Mouse (Mus musculus) c-Kit-positive CD71-positive TER-119-positive erythroid progenitor cells, embryonic 14.5 days (primary cell): Measurements from ENCODE around the gene Mcf2l.

ENCODE experiments used
- DNase-seq: peaks from one replicate; pipeline ENCODE4 v3.0.0-alpha.2; 2013; ENCODE audit warnings: low spot score

Gene Mcf2l

DNA sequence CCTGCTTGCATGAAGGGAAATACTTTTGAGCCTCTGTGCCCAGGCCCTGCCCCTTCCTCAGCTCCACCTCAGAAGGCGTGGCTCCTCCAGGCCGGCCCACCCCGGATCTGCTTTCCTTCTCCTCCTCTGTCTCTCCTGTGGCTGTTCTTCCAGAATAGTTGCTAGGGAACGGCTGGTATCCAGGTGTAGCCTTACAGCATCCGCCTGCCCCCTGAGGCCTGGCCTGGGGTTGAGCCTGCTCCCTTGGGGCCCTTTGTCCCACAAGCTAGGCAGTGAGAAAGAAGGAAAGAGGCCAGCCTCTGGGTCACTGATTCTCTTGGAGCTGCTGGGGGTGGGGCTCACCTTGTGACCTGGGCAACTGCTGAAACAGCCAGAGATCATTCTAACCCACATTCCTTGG is 38.4 kb downstream of the Mcf2l start:
- DNase-seq = no peak

DNA sequence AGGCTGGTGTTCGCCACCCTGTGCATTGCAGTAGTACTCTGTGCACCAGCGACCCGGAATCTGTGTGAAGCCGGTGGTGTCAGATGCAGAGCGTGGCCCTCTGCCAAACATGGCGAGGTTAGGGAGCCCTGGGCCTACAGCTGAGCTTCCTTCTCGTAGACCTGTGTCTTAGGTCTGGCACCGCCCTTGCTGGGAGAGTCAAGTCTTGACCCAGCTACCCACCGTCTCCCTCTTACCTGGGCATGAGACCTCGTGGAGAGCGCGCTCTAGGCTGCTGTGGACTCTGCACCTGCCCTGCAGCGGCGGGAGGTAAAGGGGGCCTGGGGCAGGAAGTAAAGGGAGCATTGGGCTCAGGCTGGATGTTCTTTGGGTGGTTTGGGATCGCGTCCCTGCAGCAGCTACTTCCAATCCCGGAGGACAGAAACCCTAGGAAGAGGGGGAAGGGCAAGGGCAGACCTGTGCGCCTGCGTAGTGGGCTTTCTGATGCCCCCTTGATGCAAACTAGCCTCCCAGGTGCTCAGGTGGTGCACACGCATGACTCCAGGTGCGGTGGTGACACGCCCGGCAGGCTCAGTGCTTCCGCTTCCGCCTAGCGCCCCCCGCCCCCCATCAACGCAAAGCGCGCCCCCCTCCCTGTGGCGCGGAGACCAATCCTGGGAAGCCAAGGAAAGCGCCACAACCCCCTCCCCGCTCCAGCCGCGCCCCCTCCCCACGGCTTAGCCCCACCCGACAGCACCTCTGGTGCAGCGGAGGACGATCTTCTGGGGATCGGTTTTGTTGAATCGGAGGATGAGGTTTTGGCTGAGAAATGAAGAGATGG is 41.8 kb downstream of the Mcf2l start:
- no peak for DNase-seq

- DNase-seq = no peak
Observed at GRCm38 (mm10) chr8:12916156-12916900, 42.7 kb downstream of the Mcf2l start.

- DNase-seq = no peak
Observed at GRCm38 (mm10) chr8:12917029-12917428, 43.4 kb downstream of the Mcf2l start.

DNA sequence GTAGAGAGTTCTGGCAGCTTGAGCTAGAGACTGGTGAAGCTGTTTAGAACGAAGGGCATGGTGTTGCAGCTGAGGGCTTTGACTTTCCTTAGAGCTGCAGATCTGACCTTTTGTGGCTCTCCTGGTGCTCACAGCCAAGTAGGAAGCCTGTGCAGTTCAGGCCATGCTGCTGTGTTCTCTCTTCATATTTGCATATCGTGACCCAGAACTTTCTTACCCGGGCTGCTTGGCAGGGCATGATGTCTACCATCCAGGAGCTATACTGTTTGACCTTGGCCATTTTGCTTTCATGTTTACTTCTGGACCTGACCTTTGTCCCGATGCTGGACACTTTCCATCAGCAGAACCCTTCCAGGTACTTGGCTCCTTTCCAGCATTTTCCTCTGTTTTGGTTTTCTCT is 44.2 kb downstream of the Mcf2l start:
- no peak for DNase-seq

- DNase-seq = no peak
Observed at GRCm38 (mm10) chr8:12920599-12920998, 47.0 kb downstream of the Mcf2l start.

- DNase-seq = no peak
Observed at GRCm38 (mm10) chr8:12925051-12925450, 51.4 kb downstream of the Mcf2l start.

- no peak for DNase-seq
Observed at GRCm38 (mm10) chr8:12925941-12926381, 52.4 kb downstream of the Mcf2l start.

DNA sequence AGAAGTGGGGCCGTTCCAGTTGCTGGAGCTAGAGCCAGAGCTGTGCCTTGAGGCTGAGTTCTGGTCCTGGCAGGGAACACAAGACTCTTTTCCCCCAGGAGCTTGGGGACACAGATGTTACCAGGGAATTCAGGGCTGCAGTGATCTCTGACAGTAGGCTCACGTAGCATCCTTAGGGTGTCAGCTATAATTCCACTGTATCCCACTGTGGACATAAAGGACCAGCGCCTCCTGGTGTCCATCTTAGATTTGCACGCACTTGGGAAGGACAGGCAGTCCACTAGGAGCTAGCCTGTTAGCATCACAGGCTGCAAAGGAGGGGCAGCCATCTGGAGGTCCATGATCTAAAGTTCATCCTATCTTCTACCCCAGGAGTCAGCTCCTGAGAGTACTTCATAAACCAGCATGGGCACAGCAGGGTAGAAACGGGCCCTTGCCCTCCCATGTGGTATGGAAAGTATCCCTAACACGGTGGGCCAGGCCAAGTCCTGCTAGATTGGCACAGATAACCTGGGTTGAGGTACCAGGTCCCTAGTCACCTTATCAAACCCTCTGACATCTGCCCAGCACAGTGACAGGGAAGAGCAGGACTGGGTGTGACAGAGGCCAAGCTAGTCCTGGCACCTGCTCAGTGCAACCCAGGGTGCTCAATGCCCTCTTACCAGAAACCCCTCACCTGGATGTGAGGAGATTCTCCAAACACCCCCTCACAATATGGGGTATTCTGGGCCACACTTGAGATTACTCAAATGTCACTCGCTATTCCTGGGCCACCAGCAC is 53.8 kb downstream of the Mcf2l start:
- DNase-seq = peak; percentile 8

GRCm38 (mm10) chr8:12928033-12928432 is 54.4 kb downstream of the Mcf2l start:
- DNase-seq = no peak

GRCm38 (mm10) chr8:12928931-12929330 is 55.3 kb downstream of the Mcf2l start:
- no peak for DNase-seq

DNA sequence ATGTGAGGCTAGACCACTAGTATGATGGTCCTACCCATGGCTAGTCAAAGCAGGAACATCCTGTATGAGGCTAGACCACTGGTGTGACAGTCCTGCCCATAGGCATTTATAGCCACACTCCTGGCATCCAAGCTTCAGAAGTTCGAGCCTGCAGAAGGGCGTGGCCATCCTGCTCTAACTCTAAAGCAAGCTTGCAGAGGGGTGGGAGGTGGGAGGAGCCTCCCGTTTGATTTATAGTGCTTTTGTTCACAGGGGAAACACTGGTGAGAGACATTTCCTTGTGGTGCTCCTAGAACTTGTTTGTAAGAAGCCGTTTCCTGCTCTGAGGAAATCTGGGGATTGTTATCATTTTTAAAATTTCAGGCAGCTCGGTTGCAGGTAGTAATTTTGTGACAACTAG is 56.7 kb downstream of the Mcf2l start:
- DNase-seq = no peak

- no peak for DNase-seq
Observed at GRCm38 (mm10) chr8:12931426-12931825, 57.8 kb downstream of the Mcf2l start.

- no peak for DNase-seq
Observed at GRCm38 (mm10) chr8:12932520-12932919, 58.9 kb downstream of the Mcf2l start.

DNA sequence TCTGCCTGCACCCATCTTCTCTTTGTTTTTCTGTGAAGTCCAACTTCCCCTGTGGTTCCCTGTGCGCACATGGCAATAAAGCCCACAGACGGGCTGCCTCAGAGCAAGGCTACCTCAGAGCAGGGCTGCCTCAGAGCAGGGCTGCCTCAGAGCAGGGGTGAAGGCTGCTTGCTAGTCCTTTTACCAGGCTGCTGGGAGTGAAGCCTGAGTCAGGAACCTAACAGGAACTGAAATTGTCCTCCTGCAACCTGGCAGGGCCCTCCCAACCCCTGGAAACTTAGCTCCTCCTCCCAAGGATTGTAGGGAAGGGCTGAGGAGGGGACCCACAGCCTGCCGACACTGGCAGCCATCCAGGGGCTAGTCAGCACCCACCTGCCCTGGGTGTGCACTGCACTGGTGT is 60.2 kb downstream of the Mcf2l start:
- DNase-seq = no peak

- DNase-seq = no peak
Observed at GRCm38 (mm10) chr8:12934453-12935043, 60.9 kb downstream of the Mcf2l start.

DNA sequence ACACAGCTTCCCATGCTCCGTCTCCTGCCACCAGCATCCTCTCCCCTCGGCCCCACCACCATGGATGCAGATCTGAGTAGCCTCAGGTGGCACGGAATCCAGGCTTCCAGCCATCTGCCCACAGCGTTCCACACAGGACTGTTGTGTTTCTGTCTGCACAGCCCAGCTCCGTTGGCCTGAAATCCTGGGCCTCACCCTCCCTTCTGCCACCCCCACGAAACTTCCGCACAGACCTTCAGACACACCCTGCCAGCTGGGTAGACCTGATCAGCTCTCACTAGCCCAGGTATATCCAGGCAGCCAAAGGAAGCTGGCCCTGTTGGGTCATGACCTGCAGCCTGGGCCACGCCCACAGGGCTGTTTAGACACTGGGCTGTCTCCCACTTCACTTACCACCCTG is 66.9 kb downstream of the Mcf2l start:
- no peak for DNase-seq

DNA sequence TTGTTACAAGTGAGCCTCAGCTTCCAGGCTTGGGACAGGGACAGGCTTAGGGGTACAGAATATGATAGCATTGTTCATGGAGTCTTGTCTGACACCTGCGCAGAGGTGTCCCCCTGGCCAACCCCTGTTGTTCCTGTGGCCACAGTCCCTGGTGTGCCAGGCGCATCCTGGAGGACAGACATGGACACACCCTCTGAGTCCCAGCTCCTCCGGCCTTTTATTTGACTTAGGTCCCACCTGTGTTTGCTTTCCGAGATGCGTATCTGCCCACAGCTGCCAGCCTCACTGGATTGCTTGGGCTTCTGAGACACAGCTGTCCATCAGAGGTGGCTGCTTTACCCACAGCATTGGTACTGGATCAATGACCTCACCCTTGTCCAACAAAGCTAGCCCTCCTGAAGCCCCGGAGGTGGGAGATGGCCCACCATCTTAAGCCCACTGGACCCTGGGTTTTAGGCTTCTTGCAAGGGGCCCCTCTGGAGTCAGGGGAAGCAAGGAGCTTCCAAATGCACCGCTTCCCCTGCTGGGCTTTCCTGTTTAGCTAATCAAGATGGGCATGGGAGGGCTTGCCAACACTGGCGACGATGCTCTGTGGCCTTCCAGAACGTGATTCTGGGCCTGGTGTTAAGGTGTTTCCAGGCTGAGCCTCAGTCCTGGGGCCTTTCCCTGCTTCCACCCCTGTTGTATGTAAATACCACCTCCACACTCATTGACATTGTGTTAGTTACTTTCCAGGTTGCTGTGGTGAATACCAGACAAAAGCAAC is 67.7 kb downstream of the Mcf2l start:
- no peak for DNase-seq

DNA sequence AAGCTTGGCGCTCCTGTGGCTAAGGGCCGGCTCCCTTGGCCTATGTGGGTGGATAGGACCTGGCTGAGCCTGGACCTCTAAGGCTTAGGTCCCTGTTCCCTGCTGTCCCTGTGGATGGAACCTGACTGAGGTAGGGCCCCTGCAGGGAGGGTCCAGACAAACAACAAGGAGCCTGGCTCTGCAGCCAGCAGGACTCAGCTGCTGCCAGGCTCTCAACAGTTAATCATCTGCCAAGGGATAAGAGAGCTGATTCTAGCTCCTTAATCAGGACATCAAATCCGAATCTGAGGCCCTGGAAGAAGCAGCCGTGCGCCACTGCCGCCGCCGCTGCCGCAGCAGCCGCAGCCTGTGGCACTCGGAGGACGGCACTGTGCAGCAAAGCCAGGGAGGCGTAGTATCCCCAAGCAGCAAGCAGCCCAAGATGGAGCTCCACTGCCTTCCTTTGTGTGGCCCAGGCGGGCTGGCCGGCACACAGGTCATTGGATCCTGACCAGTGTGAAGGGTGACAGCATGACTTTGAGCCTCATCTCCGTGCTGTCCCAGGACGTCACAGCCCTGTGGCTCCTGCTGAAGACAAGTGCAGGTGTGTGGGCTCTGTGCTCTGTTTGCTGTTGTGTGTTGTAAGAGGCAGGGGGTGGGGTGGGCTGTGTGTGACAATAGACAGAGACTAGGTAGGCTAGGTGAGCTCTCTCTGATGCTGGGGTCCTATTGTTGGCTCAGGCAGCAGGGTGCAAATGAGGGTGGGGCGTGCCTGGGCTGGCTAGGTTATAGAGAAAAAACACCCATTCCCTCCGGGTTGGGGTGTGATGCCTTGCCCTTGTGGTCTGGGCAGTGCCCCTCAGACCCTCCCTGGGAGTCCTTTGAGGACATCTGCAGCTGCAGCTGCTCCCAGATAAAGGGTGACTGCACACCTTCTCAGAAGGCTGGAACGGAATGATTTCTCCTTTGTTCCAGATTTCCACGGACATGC is 74.3 kb downstream of the Mcf2l start:
- DNase-seq = no peak

DNA sequence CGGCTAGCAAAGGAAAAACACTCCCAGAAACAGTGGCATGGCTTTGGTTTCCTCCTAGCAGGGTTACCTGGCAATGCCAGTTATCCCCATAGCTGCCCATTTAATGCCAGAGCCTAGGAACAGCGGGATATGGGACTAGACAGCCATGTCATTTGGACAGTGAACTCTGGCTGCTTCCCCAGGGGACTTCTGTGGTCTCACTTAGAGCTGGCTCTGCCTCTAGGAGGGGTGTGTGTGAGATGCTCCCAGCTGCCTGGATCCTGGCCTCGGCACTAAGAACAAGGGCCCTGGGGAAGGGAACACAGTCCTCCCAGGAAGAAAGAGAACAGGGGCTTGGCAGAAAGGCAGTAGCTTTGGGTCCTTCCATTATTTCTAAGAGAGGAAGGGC is 75.0 kb downstream of the Mcf2l start:
- DNase-seq = no peak
